Mouse (Mus musculus) layer of hippocampus, adult 9-10 months (tissue): Measurements from ENCODE around the gene Arhgap10.

Experiments
- DNase-seq: peaks from one replicate; pipeline ENCODE4 v3.0.0; 2022; ENCODE audit warnings: low spot score

Gene Arhgap10

DNA sequence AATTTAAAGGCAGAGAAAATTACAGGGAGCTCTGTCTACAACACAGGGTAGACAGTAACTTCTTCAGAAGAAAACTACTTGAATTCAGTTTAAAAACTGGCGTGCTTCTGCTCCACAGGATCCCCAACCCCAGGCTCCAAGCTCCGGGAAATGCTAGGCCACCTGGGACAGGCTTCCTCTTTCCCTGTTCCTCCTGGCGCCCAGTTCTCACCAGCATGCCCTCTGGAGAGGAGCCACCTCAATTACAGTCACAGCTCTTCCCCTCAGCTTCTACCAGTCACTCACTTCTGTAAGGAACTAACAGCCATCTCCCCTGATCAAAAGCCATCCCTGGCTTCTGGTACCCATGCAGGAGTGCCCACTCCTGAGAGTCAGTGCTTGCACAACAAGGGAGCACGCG lies 32.9 kb downstream of the Arhgap10 start:
- no peak for DNase-seq

DNA sequence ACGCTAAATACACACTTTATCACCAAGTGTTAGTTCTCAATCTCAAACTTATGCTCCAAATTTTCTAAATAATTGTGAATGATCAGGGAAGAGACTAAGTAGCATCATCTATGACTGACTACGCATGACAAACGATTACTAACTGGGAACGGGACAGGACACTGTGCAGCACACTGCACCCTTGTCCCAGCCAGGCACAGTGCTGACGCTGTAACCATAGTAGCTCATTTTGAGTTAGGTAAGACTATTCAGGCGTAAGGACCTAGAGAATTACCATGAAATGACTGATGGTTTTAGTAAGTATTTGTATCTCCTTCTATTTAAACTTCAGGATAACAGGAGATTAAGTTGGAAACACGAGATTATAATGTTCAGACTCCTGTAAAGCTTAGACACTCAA lies 33.5 kb downstream of the Arhgap10 start:
- no peak for DNase-seq

DNA sequence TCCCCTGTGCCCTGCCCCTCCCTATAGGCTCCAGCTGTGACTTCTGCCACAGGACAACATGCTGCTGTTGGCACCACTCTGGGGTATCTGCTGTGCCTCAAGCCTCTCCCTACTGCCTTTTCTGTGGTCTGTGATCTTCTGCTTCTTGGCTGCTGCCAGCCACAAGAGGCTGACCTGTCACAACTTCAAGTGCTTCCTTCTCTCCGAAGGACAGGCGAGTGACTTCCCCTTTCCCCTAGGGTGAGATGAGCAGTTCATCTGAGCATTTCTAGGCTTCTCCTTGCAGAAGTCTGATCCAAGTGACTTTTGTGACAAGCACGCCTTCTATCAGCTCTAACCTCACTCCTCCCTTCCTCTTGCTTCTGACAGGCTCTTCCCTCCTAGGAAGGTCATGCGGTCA lies 34.1 kb downstream of the Arhgap10 start:
- DNase-seq, result no peak

DNA sequence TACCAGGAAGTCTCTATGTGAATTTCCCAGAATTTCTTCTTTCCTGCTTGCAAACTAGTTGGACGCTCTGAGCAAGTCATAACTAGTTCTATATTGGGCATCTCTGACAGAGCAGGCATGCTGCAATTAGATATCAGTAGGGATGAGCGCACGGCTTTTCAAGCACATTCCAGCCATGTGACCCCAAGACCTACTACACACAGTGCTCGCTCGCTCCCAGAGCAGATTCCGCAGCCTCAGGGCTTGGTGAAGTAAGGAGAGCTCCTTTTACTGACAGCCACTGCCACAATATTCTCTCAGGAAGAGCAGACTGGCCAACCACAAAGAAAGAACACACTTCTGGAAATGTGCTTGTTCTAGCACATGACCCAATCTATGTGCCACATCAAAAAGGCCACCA lies 36.0 kb downstream of the Arhgap10 start:
- DNase-seq, result no peak

DNA sequence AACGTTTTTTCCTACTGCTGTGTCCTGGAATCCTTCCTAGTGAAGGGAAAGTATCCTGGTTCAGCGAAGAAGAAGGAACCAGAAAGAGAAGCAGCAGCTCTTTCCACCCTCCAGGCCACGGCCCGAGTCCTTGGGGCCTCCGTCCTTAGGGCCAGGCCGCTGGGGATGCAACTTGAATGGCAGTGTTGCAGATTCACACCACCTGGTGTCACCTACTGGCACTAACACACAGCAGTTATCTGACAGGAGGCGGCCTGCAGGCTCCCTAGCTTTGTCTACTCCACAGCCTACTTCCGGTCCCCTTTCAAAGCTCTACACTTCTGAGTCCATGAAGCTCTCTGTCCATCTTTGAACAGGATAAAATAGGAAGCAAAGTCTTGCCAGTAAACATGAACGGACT lies 37.8 kb downstream of the Arhgap10 start:
- no peak for DNase-seq

DNA sequence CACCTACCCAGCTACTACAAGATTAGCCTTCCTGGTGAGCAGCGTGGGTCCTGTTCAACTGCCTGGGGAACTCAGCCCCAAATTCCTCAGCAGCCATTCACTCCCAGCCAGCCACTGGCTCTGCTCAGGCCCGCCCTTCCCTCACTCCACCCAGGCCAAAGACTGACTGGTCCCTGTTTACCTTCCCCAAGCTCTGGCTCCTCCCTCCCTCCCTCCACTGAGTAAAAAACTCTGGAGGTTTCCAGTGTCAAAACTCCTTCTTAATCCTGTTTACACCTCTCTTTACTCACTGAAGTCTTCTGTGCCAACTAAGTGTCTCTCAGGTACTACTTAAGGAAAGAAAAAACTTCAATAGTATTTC lies 38.9 kb downstream of the Arhgap10 start:
- DNase-seq, result no peak

DNA sequence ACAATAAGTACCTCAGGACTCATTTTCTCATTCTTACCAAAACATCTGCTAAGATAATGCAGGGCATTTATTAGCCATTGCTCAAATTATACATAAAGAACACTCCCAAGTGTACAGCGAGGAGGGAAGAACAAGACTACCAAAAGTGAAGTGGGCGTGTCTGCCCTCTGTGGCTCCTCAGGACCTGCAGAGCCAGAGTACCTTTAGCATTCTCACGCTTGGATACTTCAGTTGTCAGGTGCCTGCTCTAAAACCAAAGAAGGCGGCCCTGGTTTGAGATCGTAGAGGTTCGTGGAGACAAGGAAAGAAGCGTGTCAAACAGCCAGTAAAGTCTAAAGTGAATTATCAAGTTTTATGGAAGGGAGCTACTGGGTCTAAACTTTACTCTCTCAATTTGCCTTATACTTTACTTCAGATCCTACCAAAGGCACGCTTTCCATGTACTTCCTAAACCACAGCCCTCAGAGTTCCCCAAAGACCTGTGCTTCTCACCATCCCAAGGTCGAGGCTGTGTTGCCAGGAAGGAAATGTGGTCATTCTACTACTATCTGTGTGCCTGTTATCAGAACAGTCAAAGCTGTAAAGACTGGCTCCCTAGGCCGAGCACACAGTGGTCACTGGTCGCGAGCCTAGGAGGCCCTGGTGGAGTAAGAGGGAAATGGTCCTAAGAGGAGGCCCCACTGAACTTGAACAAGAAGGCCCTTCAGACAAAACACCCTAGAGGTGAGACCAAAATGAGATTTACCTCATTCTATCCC lies 39.4 kb downstream of the Arhgap10 start:
- DNase-seq, result no peak

DNA sequence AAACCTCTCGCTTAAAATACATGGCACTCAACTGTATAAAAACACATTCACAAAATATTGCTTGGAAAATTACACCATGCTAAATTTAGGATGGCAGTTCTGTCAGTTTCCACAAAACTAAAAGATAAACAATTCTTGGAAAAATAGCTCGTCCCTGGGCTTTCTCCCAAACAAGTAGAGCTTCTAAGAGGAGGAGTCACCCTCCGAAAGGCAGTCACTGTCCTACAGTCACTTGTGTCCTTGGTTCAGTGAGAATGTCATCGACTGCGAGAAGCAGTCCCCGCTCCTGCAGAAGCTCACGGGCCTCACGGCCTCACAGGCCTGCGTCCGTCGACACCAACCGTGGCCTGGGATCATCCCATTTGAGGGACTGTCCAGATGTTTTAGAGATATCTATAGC lies 40.1 kb downstream of the Arhgap10 start:
- DNase-seq, result no peak

DNA sequence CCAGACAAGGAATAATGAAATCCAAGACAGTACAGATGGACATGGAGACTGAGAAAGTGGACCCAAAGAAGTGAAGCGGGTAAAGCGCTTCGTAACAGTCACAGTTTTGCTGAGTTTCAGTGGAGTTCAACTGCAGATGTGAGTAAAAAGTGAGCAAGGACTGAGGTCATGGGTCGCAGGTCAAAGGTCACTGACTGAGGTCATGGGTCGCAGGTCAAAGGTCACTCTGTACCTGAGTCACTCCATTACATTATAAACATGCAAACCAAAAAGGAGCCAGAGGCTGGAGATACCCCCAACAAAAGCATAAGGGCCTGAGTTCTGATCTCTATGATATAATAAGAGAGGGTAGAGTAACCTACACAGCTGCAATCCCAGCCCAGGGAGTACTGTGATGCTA lies 43.1 kb downstream of the Arhgap10 start:
- DNase-seq, result no peak

DNA sequence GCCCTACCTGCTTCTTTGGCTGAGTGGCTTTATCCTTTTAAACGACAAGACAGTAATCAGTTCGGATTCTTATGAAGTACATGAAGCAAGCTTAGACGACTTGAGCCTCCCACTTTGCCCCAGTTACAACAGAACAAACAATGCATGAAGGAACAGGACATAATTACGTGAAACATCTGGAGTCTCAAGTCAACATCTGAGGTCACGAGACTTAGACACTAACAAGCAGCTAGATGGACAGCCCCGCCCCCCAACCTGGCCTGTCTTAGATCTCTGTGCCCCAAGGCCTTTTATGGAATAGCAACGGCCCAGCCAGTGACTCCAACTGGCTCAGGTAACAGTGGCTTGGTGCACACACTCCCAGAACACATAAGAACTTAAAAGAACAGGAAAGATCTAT lies 44.0 kb downstream of the Arhgap10 start:
- DNase-seq, result no peak

DNA sequence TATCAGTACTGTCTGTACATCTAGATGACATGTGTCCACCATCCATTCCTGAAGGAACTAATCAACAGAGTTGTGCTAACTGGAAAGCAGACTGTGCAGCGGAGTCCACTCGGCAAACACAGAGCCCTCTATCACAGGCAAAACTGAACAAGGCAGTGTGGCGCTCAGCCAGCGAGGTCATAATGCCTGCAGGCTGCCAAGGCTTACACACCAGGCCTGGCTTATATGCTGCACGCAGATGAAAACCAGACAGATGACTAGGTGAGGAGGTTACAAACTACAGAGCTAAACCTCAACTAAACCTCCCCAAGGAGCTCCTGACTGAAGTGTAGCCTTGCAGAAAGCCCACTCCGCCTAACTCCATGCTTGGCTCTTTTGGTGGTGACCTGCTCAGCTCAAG lies 44.4 kb downstream of the Arhgap10 start:
- DNase-seq, result no peak

DNA sequence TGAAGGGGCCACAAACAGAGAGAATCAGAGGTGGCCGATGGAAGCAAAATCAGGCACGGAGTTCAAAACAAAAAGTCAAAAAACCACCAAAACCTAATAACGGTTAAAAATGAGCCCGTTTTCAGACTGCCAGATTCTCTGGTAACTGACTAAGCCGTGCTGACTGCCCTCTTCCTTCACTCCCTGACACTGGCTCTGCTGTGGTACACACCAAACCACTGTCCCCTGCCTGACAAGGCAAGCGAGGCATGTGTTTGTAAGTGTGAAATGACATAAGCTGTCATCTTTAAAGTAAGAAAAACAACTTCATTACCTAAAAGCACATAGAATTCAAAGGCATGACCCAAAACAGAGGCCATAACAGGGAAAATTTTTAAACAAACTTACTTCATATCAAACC lies 56.4 kb downstream of the Arhgap10 start:
- no peak for DNase-seq

DNA sequence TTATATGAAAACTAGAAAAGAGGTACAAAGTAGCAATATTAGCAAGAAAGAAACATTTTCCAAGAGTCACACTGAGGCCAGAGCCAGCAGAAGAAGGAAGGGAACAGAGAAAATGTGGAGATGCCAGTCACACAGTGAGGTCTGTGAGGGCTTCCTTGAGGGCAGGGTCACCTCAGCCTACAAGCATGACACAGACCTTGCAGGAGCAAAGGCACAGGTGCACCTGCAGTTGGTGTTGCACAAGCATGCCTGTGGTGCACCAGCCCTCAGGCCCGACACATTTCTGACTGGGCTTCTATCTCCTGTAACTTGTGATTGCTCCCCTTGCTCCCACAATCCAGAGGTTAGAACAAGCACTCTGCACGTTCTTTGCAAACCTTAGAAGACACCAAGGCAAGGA lies 57.4 kb downstream of the Arhgap10 start:
- DNase-seq, result no peak

DNA sequence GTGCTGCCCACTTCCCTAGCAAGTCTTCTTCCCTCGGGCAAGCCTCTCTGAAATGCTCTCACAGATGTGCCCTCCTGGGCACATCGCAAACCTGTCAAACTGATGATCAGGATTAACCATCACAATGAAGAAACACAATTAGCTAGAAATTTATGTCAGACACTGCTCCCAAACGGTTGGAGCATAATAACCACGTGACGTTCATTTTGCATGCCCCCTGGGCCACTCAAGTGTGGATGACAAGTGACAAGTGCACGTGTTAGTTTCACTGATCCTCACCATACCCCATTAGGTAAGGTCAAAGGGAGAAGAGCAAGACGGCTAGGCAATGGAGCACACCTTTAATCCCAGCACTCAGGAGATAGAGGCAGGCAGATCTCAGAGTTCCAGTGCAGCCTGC lies 58.1 kb downstream of the Arhgap10 start:
- DNase-seq, result no peak

DNA sequence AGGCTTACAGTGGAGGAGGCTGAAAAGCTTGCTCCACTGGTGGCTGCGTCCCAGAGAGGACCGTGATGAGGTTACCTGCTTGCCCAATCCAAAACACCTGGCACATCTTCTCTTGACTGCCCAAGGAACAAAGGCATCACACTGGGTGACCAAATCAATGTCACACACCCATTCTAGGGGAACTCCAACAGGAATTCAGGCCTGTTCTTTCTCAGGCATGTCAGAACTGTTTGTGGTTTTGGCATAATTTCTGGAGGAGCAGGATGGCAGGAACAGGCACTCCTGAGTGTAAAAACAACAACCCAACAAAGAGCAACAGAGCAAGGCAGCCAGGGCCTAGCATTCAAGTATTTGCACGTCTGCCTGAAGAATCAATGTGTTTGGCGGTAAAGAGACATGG lies 59.2 kb downstream of the Arhgap10 start:
- no peak for DNase-seq

DNA sequence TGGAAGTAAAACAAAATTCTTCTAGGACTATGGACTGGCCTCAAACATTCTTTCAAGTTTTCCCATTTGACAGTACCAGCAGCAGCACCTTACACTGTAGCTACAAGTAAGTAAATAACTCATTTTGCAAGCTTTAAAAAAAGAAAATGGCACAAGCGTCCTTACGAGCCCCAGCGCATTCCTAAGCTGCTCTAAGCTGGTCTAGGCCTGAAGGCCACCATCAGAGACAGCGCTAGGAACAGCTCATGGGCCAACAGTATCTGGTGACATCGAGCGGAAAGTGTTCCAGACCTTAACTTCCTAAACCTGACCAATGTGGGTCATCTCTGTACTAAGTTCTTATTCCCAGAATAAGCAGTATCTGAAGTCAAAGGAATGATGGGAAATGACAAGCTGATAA lies 61.5 kb downstream of the Arhgap10 start:
- DNase-seq, result no peak

DNA sequence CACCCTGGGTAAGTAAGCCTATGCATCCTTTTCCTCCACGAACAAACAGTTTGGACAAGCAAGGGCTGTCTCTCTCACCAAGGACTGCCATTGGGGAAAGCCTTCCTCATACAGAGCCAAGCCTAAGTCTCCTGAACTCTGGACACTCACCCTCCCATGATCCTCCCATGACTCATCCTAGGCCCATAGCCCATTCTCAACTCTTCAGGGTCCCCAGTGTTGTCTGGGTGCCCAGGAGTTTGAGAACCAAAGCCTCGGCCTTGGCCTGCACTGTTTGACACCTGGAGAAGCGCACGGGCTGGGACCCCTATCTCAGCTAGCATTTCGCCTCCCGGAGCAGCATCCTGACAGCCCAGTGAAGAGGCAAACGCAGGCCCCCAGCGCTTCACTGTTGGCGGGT lies 63.9 kb downstream of the Arhgap10 start:
- DNase-seq, result no peak

DNA sequence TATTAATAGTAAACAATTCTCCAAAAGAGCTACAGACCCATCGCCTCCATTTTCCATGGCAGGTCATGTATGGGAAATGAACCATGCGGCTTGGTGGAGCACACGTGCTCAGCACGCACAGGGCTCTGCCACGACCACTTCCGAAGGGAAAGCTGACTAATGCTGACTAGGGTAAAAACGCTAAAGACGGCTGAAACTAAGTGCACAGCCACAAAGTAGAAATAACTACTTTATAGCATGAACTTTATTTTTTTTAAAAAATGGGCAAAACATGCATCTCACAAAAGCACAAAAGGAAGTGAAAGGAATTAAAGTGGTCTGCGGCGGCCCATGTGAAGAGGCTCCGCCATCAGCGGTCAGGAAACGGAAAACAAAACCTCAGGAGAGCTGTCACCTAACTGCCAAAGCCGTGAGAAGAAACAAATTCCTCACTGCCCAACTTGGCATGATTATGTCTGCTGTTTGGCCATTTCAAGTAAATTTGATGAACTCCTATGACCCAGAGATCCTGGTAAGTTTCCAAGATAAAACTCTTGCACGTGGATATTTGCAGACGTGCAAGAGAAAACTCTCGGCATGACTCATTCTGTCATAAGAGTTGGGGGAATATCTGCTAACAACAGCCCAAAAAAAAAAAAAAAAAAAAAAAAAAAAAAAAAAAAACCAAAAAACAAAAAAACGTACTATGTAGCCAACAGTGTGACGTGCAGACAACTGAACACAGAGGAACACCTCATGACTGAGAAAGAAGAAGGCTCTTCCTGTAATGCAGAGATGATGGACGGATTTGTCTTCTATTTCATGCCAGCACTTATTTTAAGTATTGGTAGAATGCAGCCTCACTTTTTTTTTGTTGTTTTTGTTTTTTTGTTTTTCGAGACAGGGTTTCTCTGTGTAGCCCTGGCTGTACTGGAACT lies 66.0 kb downstream of the Arhgap10 start:
- DNase-seq, result no peak

DNA sequence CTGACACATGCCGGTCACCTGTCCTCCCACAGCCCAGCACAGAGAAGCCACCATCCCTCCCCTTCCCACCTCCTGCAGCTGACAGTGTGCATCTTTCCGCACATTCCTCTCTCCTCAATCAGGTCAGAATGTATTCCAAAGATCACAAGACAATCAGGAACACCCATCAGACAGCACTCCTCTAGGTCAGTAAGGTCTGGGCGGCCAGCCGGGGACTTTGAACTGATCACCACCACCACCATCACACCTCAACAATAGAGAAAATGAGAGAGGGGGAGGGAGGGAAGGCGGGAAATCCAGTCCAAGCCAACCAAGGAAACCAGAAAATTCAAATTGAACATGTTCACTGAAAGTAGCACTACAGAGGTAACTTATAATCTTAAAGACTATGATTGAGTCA lies 66.7 kb downstream of the Arhgap10 start:
- no peak for DNase-seq

DNA sequence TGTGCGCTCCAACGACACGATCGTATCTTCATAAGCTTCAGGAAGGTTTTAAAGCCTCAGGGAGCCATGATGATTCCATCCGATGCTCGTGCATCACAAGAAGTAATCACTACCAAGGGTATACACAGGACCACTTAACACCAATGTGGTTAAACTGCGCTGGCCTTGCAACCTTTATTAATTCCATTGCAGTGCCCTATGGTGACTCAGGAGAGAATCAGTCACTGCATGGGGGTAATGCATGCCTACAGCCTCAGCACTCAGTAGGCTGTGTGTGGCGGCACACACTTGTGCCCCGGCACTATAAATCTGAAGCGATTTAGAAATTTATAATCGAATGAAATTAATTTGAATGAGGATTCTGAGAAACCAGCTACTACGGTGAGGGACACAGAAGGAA lies 71.5 kb downstream of the Arhgap10 start:
- DNase-seq, result no peak

DNA sequence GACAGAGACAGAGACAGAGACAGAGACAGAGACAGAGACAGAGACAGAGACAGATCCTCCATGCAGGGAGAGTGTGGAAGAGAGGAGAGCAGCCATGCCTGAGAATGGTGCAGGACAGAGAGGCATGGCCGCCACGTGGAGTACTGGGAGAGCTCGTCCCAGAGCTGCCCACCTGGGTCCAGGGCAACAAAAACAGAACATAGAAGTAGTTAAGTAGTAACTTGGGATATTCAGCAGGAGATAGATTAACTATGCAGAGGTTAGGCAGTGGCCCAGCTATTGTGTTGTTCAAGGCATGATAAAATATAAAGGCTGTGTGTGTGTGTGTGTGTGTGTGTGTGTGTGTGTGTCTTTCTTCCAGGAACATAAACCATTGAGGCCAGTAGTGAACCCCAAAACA lies 72.1 kb downstream of the Arhgap10 start:
- no peak for DNase-seq

DNA sequence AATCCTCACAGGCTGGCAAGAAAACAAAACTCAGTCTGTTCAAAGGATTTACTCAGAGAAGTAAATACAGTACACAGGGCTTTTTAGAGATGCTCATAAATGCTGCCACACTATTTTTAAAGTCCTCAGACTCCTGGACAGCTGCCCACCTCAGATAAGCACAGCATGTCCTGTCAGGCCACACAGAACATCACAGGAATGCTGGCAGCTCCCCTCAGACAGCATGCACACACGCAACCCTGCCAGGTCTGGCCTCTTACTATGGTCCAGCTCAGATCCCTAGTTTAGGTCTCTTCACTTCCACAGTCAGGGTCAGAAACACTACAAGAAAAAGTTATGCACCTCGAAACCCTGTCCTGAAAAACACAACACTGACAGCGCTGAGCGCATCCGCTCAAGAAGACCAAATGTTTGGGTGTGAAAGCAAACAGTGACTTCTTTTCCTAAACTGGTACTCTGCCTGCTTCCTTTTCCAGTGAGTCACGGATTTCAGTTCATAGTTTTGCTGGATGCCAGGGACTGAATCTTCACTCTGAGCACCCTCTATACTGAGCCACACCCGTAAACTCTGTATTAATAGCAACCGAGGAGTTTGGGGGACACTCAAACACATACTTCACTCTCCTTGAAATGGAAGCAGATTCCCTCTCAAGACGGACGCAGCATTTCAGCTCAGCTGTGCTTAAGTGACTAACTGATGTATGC lies 73.4 kb downstream of the Arhgap10 start:
- DNase-seq, result no peak

DNA sequence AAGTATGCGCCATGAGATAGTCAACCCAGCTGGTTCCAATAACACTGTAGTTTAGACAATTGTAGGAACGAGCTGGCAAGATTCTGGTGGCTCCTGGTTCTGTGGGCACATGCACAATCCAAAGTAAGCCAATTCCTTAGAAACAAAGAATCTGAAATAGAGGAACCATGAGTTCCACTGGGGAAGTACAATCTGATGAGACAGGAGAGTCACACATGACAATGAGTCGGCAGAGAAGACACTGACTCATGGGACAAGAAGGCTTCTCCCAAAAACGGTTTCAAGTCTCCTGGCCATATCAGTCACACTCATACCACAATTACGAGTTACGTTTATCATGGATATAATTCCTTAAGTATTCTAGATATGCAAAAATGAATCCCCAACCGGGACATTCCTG lies 75.3 kb downstream of the Arhgap10 start:
- no peak for DNase-seq
